In the genomic region with DNA sequence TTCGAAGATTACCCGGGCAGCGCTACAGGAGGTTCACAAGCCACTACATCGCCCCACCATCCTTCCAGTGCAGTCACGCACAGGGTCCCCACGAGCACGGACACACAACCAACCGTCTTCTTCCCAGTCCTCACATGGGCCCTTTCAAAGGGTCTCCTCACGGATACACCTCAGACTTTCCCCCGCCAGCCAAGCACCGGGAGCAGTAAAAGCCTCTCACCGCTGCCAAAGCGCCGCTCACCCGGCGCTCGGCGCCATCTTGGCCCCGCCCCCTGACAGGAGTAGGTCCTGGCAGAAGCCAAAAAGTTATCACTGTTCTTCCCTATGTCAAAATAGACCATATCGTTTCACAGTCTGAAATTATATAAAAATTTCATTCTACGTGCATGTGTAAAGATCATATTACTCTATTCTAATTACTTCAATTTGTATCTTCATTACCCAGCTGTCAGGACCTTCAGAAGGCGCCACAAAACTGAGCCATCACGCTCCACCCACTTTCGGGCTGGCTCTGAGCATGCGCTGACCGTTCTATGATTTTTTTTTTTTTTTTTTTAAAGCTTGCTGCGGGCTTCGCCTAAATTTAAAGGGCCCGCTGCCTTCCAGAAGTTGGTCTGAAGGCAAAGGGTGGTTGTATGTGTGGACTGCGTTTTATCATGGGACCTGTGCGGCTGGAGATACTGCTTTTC, we compare ENCODE assay signal across 8 mouse cellular contexts. TPM values are rescaled to one million over a fixed set of nuclear protein-coding genes. Genes with fewer than 3 reads are reported as not detected.
DNase-seq lines count a peak whose midpoint lies in the region; ATAC-seq and TF ChIP-seq lines count a peak whose summit lies in the region.

A gene (minus strand): TSS at position 502 of the 689 bp plus-strand sequence.
A gene (plus strand): TSS at position 536 of the 689 bp plus-strand sequence.

- peak within 1 kb of the TSS; percentile 92 for H3K9ac ChIP-seq in heart, embryonic 11.5 days (ENCODE audit: low read depth, low read length)
- peak within 1 kb of the TSS; percentile 83 for H3K9ac ChIP-seq in kidney, embryonic 15.5 days

- H3K79me3 ChIP-seq in C2C12 (ENCODE audit: low read depth), result peaks cover 7% of the 10 kb centered on the region

- no peak for TF ChIP-seq CTCF in C2C12 (IDR thresholded peaks at IDR 0.05; ENCODE audit: control insufficient read depth, insufficient read depth, insufficient read length)
- no peak for TF ChIP-seq CTCF in brain, embryonic 14.5 days (IDR thresholded peaks at IDR 0.05; ENCODE audit: borderline replicate concordance, extremely low read depth, insufficient read depth, insufficient read length)

- peak; percentile 96; the same call in 1 of the 2 replicates for TF ChIP-seq POLR2A in brain, embryonic 14.5 days (IDR thresholded peaks at IDR 0.05; ENCODE audit: borderline replicate concordance, extremely low read depth, insufficient read depth, insufficient read length, poor library complexity, severe bottlenecking)

- H3K79me2 ChIP-seq in C2C12 (ENCODE audit: control insufficient read depth, insufficient read depth), result peaks cover 21% of the 10 kb centered on the region

- peak; percentile 87 for ATAC-seq in erythroblast, adult 5-6 weeks (replicated peaks; ENCODE audit: low FRiP score, poor library complexity, severe bottlenecking)
- peak; percentile 77 for ATAC-seq in heart, embryonic 11.5 days (replicated peaks; ENCODE audit: insufficient number of reproducible peaks, low FRiP score, low TSS enrichment)
- peak; percentile 88 for ATAC-seq in kidney, embryonic 15.5 days (replicated peaks; ENCODE audit: low FRiP score)

- peak; percentile 96 for DNase-seq in brain, embryonic 14.5 days (ENCODE audit: low read depth)
- peak; percentile 89 for DNase-seq in liver
- peak; percentile 51 to 75 for DNase-seq in monocyte, adult 2 months (ENCODE audit: low read depth in 1 of 2, low spot score in 2 of 2)
- peak; percentile 67 to 76 for DNase-seq in spleen, postnatal 14 days (ENCODE audit: low spot score in 2 of 2)

- H3K9me3 ChIP-seq in heart, embryonic 11.5 days (replicated peaks; ENCODE audit: control insufficient read depth, low read length), result no peaks in the 10 kb centered on the region
- no peaks in the 10 kb centered on the region for H3K9me3 ChIP-seq in kidney, embryonic 15.5 days (replicated peaks)

- H3K36me3 ChIP-seq in C2C12 (ENCODE audit: control insufficient read depth, insufficient read depth), result peaks cover 4% of the 10 kb centered on the region
- peaks cover 15% of the 10 kb centered on the region for H3K36me3 ChIP-seq in heart, embryonic 11.5 days (ENCODE audit: control insufficient read depth, insufficient read depth, low read length)
- peaks cover 56% of the 10 kb centered on the region for H3K36me3 ChIP-seq in kidney, embryonic 15.5 days

- peak within 1 kb of the TSS; percentile 84 for H3K4me2 ChIP-seq in heart, embryonic 11.5 days
- H3K4me2 ChIP-seq in kidney, embryonic 15.5 days, result peak within 1 kb of the TSS; percentile 79

- H3ac ChIP-seq in C2C12 (ENCODE audit: control insufficient read depth, insufficient read length, low read depth), result peak within 1 kb of the TSS; percentile 99

- WGBS in heart, embryonic 11.5 days (ENCODE audit: insufficient replicate concordance), result 0% methylated on average over 31 of the region's 31 CpGs
- under 1% methylated on average over 31 of the region's 31 CpGs for WGBS in kidney, embryonic 15.5 days

- H3K27ac ChIP-seq in heart, embryonic 11.5 days (ENCODE audit: low read depth, low read length), result peak within 1 kb of the TSS; percentile 73
- peak within 1 kb of the TSS; percentile 84 for H3K27ac ChIP-seq in kidney, embryonic 15.5 days

- no peaks in the 10 kb centered on the region for H3K27me3 ChIP-seq in C2C12 (ENCODE audit: control insufficient read depth, insufficient read depth, insufficient read length)
- no peaks in the 10 kb centered on the region for H3K27me3 ChIP-seq in heart, embryonic 11.5 days (ENCODE audit: control insufficient read depth, insufficient read depth, low read length)
- no peaks in the 10 kb centered on the region for H3K27me3 ChIP-seq in kidney, embryonic 15.5 days

- peaks cover 7% of the 10 kb centered on the region for H3K4me1 ChIP-seq in heart, embryonic 11.5 days (ENCODE audit: control insufficient read depth, insufficient read depth, low read length)
- H3K4me1 ChIP-seq in kidney, embryonic 15.5 days, result peaks cover 15% of the 10 kb centered on the region

- H3K4me3 ChIP-seq in C2C12 (ENCODE audit: insufficient read depth, poor library complexity, severe bottlenecking), result peak within 1 kb of the TSS; percentile 80
- H3K4me3 ChIP-seq in heart, embryonic 11.5 days (ENCODE audit: low read depth, low read length), result peak within 1 kb of the TSS; percentile 83
- H3K4me3 ChIP-seq in kidney, embryonic 15.5 days (replicated peaks), result peak within 1 kb of the TSS; percentile 87

TF ChIP-seq in C2C12, 6 proteins besides CTCF, POLR2A, EP300 and RAD21:
- TF ChIP-seq CEBPB (IDR thresholded peaks at IDR 0.05; ENCODE audit: low read depth) (no peak), USF1 (IDR thresholded peaks at IDR 0.05; ENCODE audit: low read depth) (peak; percentile 13)

RNA-seq across cellular contexts. Expression of the first gene that starts in this region (rescaled TPM):
- 58.1 TPM for polyA plus RNA-seq in C2C12 (2012; fragmentation: generic; extraction: Trizol)
- polyA plus RNA-seq in brain, embryonic 14.5 days (2012; rRNA removed), result 89.7 and 128 TPM in 2 replicates
- total RNA-seq in erythroblast, adult 5-6 weeks (2015; ENCODE audit: low replicate concordance), result 10.6 and 16.9 TPM in 2 replicates
- total RNA-seq in erythroblast, adult 5-6 weeks (2017; ENCODE audit: low replicate concordance), result 10.9 and 11.5 TPM in 2 replicates
- 82.8 and 85.2 TPM in 2 replicates for polyA plus RNA-seq in heart, embryonic 11.5 days (2014; fragmentation: Nextera tagmentation; extraction: Ambion mirVana)
- polyA plus RNA-seq in kidney, embryonic 15.5 days (2015; fragmentation: Nextera tagmentation; extraction: Ambion mirVana), result 102 and 109 TPM in 2 replicates

RNA-seq across cellular contexts. Expression of the second gene that starts in this region (rescaled TPM):
- polyA plus RNA-seq in C2C12 (2012; fragmentation: generic; extraction: Trizol), result 23.0 TPM
- 20.6 and 22.7 TPM in 2 replicates for polyA plus RNA-seq in brain, embryonic 14.5 days (2012; rRNA removed)
- 7.3 and 12.1 TPM in 2 replicates for total RNA-seq in erythroblast, adult 5-6 weeks (2015; ENCODE audit: low replicate concordance)
- 6.3 and 13.1 TPM in 2 replicates for total RNA-seq in erythroblast, adult 5-6 weeks (2017; ENCODE audit: low replicate concordance)
- polyA plus RNA-seq in heart, embryonic 11.5 days (2014; fragmentation: Nextera tagmentation; extraction: Ambion mirVana), result 31.7 and 33.7 TPM in 2 replicates
- polyA plus RNA-seq in kidney, embryonic 15.5 days (2015; fragmentation: Nextera tagmentation; extraction: Ambion mirVana), result 61.9 and 62.9 TPM in 2 replicates

Comparison
In these comparisons a context has a peak if more than half of its experiments do, and no peak if none do; other contexts are left out.
1. Peak in every context shown above with its lines: DNase-seq, ATAC-seq, H3K4me3 ChIP-seq and H3K27ac ChIP-seq.